8 mouse cellular contexts compared by ENCODE assay signal in genomic region chr7:27859301-27860251, GRCm38 (mm10). TPM values are rescaled to one million over a fixed set of nuclear protein-coding genes. Genes with fewer than 3 reads are reported as not detected.
DNase-seq lines count a peak whose midpoint lies in the region; ATAC-seq and TF ChIP-seq lines count a peak whose summit lies in the region.

No protein-coding gene starts in this region.

- 10% methylated on average over 10 of the region's 10 CpGs for WGBS in heart, embryonic 16.5 days
- WGBS in liver, embryonic 14.5 days (ENCODE audit: insufficient replicate concordance) = 14% methylated on average over 10 of the region's 10 CpGs

- H3K4me3 ChIP-seq in brown adipose tissue, adult 24 weeks (ENCODE audit: insufficient read depth, low read depth, low read length) = peak overlapping the region; percentile 96
- H3K4me3 ChIP-seq in heart, embryonic 16.5 days (ENCODE audit: low read length) = peak overlapping the region; percentile 74
- peak overlapping the region; percentile 59 to 91 for H3K4me3 ChIP-seq in liver, embryonic 14.5 days (ENCODE audit: insufficient read depth in 1 of 2, low read depth in 2 of 2, low read length in 2 of 2)

- H3K4me1 ChIP-seq in brown adipose tissue, adult 24 weeks (ENCODE audit: control insufficient read depth, insufficient read depth, insufficient read length, low read length) = no peaks in the 10 kb centered on the region
- H3K4me1 ChIP-seq in heart, embryonic 16.5 days (ENCODE audit: control insufficient read depth, insufficient read depth, low read length) = peaks cover 7% of the 10 kb centered on the region
- peaks cover 4 to 18% of the 10 kb centered on the region in 2 experiments; a peak in 2 of 4 replicates for H3K4me1 ChIP-seq in liver, embryonic 14.5 days (replicated peaks; ENCODE audit: control insufficient read depth in 2 of 2, insufficient read depth in 2 of 2, low read length in 1 of 2)

- DNase-seq in left cerebral cortex, postnatal 4 days = peak; percentile 18
- no peak for DNase-seq in left cerebral cortex, adult 9 months (ENCODE audit: low spot score in 2 of 2)
- peak in 1 of 3 experiments; percentile 52 for DNase-seq in liver, embryonic 14.5 days (ENCODE audit: low read depth in 3 of 3, low spot score in 3 of 3)
- DNase-seq in skeletal muscle tissue, adult 2 months (ENCODE audit: low read depth, low spot score) = peak; percentile 22
- DNase-seq in frontal cortex, postnatal 10 days (ENCODE audit: low spot score in 2 of 2) = no peak

- peak overlapping the region; percentile 75 for H3K4me2 ChIP-seq in heart, embryonic 16.5 days (ENCODE audit: low read depth, low read length)
- peak overlapping the region; percentile 68 for H3K4me2 ChIP-seq in liver, embryonic 14.5 days (ENCODE audit: low read depth)

- no peaks in the 10 kb centered on the region for H3K27me3 ChIP-seq in heart, embryonic 16.5 days (ENCODE audit: control insufficient read depth, insufficient read depth, low read length)
- H3K27me3 ChIP-seq in liver, embryonic 14.5 days (ENCODE audit: control insufficient read depth, insufficient read depth, low read length) = no peaks in the 10 kb centered on the region

- intact Hi-C loops in left cerebral cortex, postnatal 4 days (cut with DNase I) = loop anchor here (10.0 kb wide), 1 partner anchor 65 kb away; the partner anchor contains the start of gene Zfp974

- H3K9ac ChIP-seq in heart, embryonic 16.5 days (ENCODE audit: low read length) = peak overlapping the region; percentile 73
- H3K9ac ChIP-seq in liver, embryonic 14.5 days (replicated peaks) = peak overlapping the region; percentile 64

- TF ChIP-seq EP300 in liver, embryonic 14.5 days (IDR thresholded peaks at IDR 0.05; ENCODE audit: low read depth) = no peak

- TF ChIP-seq CTCF in liver, embryonic 14.5 days (IDR thresholded peaks at IDR 0.05; ENCODE audit: low read depth) = no peak

- peaks cover 8% of the 10 kb centered on the region for H3K36me3 ChIP-seq in heart, embryonic 16.5 days (ENCODE audit: control insufficient read depth, insufficient read depth)
- no peaks in the 10 kb centered on the region for H3K36me3 ChIP-seq in liver, embryonic 14.5 days (replicated peaks; ENCODE audit: control insufficient read depth, insufficient read depth, low read depth)

- 0 out of 2 replicates have a peak, but pooled peaks cover 2% of the 10 kb centered on the region for H3K9me3 ChIP-seq in heart, embryonic 16.5 days (replicated peaks; ENCODE audit: control insufficient read depth, low read length)
- H3K9me3 ChIP-seq in liver, embryonic 14.5 days (ENCODE audit: control insufficient read depth, low read length) = no peaks in the 10 kb centered on the region

- peak; percentile 66 for ATAC-seq in heart, embryonic 16.5 days (replicated peaks; ENCODE audit: extremely low read depth, insufficient read depth, low FRiP score)
- ATAC-seq in liver, embryonic 14.5 days (ENCODE audit: insufficient read depth) = peak; percentile 46; the same call in 1 of the 2 replicates
- ATAC-seq in frontal cortex, adult (ENCODE audit: low TSS enrichment) = no peak

- peak overlapping the region; percentile 71 for H3K27ac ChIP-seq in brown adipose tissue, adult 24 weeks (replicated peaks; ENCODE audit: low read depth, low read length)
- peak overlapping the region; percentile 94 for H3K27ac ChIP-seq in heart, embryonic 16.5 days (ENCODE audit: low read length)
- H3K27ac ChIP-seq in liver, embryonic 14.5 days = peak overlapping the region; percentile 50

RNA-seq across cellular contexts. Expression of gene Zfp607a, which starts 2.2 kb away (rescaled TPM):
- 1 to 10 TPM; 3.6 to 4.0 TPM for total RNA-seq in left cerebral cortex, postnatal 4 days (2021)
- polyA plus RNA-seq in brown adipose tissue, adult 24 weeks (2012; ENCODE audit: insufficient read depth, insufficient read length, missing spikeins) = 1.7 and 2.0 TPM in 2 replicates
- 4.2 and 4.3 TPM in 2 replicates for polyA plus RNA-seq in heart, embryonic 16.5 days (2015; fragmentation: Nextera tagmentation; extraction: Ambion mirVana)
- 0.35 and 0.59 TPM in 2 replicates for polyA plus RNA-seq in liver, embryonic 14.5 days (2012; rRNA removed)
- polyA plus RNA-seq in liver, embryonic 14.5 days (2014; fragmentation: Nextera tagmentation; extraction: Ambion mirVana) = 0.66 and 0.84 TPM in 2 replicates

RNA-seq across cellular contexts. Expression of gene Zfp59, which starts 21.2 kb away (rescaled TPM):
- 1 to 10 TPM; 5.8 to 6.2 TPM for total RNA-seq in left cerebral cortex, postnatal 4 days (2021)
- polyA plus RNA-seq in brown adipose tissue, adult 24 weeks (2012; ENCODE audit: insufficient read depth, insufficient read length, missing spikeins) = 1.9 and 3.2 TPM in 2 replicates
- 5.4 and 5.7 TPM in 2 replicates for polyA plus RNA-seq in heart, embryonic 16.5 days (2015; fragmentation: Nextera tagmentation; extraction: Ambion mirVana)
- polyA plus RNA-seq in liver, embryonic 14.5 days (2012; rRNA removed) = 0.42 and 0.68 TPM in 2 replicates
- polyA plus RNA-seq in liver, embryonic 14.5 days (2014; fragmentation: Nextera tagmentation; extraction: Ambion mirVana) = 1.5 and 1.9 TPM in 2 replicates

RNA-seq across cellular contexts. Expression of gene Zfp626, which starts 52.6 kb away (rescaled TPM):
- total RNA-seq in left cerebral cortex, postnatal 4 days (2021) = 1 to 10 TPM; 8.2 to 9.2 TPM
- 2.1 and 2.8 TPM in 2 replicates for polyA plus RNA-seq in brown adipose tissue, adult 24 weeks (2012; ENCODE audit: insufficient read depth, insufficient read length, missing spikeins)
- polyA plus RNA-seq in heart, embryonic 16.5 days (2015; fragmentation: Nextera tagmentation; extraction: Ambion mirVana) = 1.2 and 1.4 TPM in 2 replicates
- 0.50 and 0.90 TPM in 2 replicates for polyA plus RNA-seq in liver, embryonic 14.5 days (2012; rRNA removed)
- 0.55 and 0.71 TPM in 2 replicates for polyA plus RNA-seq in liver, embryonic 14.5 days (2014; fragmentation: Nextera tagmentation; extraction: Ambion mirVana)

Comparison
In these comparisons a context has a peak if more than half of its experiments do, and no peak if none do; other contexts are left out.
1. DNase-seq: peak in left cerebral cortex, postnatal 4 days (single experiment) and skeletal muscle tissue, adult 2 months (single experiment); none in left cerebral cortex, adult 9 months (0 of 2) and frontal cortex, postnatal 10 days (0 of 2).
2. Peak in every context shown above with its lines, with median percentiles within 50 percentile points of each other: H3K27ac ChIP-seq and H3K4me3 ChIP-seq.